Comparison of ENCODE assay signal across 17 mouse cellular contexts in the genomic region with DNA sequence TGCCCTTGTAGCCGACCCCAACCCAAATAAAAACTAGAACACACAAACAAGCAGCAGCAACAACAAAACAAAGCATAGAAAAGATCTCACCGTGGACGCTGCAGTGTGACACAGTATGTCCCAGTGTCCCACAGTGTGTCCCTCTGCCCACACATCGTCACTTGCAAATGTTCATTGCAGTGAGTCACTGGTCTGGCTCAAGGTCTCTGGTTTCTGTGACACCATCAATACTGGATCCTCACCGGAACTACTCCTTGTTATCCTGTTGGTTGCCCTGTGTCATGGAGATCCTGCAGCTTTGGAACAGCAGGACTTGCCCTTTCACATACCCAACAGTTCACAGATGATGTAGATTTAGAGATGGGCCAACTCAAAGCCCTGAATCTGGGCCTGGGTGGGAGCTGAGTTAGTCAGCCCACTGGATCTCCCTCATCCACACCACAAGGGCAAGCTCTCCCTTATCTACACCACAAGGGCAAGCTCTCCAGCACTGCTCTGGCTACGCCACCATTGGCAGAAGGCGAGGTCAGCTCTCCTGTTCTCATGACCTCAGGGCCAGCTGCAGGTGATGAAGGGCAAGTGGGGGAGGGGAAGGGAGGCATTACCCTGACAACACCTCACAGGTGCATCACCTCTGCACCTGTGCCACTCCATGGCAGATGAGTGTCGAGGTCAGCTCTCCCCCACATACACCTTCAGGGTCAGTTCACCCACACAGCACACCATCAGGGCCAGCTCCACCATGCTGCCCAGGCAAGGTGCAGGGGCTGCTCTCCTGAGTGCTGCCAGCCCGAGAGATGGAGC. TPM values are rescaled to one million over a fixed set of nuclear protein-coding genes. Genes with fewer than 3 reads are reported as not detected.
DNase-seq lines count a peak whose midpoint lies in the region; ATAC-seq and TF ChIP-seq lines count a peak whose summit lies in the region.
"Had no signal": no experiment of that assay in that cellular context is flagged by ENCODE, and none has a peak within 500 bp of the region (broad histone marks: within the 10 kb centered on the region; RNA-seq: fewer than 3 reads in every experiment).

No protein-coding gene starts in this region.

- no peak overlapping the region for H3K9ac ChIP-seq in heart, postnatal 0 days (replicated peaks; ENCODE audit: low read depth, low read length)
- H3K9ac ChIP-seq in midbrain, embryonic 12.5 days (replicated peaks): no peak overlapping the region
- H3K9ac ChIP-seq in midbrain, embryonic 13.5 days (replicated peaks): no peak overlapping the region
- H3K9ac ChIP-seq: liver, embryonic 13.5 days; neural tube, embryonic 15.5 days had no signal

- H3K36me3 ChIP-seq in heart, postnatal 0 days (replicated peaks; ENCODE audit: control insufficient read depth, insufficient read depth, low read length): peaks cover 4% of the 10 kb centered on the region; the same call in 1 of the 2 replicates
- H3K36me3 ChIP-seq in midbrain, embryonic 12.5 days: 0 out of 2 replicates have a peak, but pooled peaks cover 4% of the 10 kb centered on the region
- H3K36me3 ChIP-seq in midbrain, embryonic 13.5 days: peaks cover 13% of the 10 kb centered on the region
- H3K36me3 ChIP-seq: liver, embryonic 13.5 days had no signal

- 76% methylated on average over 9 of the region's 9 CpGs for WGBS in heart, postnatal 0 days
- 86% methylated on average over 9 of the region's 9 CpGs for WGBS in midbrain, embryonic 12.5 days
- WGBS in midbrain, embryonic 13.5 days: 89% methylated on average over 9 of the region's 9 CpGs

- no peak for DNase-seq in heart, postnatal 0 days (ENCODE audit: low spot score)
- no peak for DNase-seq in heart, adult 11 months
- DNase-seq in ZHBTc4 (ENCODE audit: low read depth, low spot score): peak; percentile 62
- DNase-seq in layer of hippocampus, adult 8-10 months (ENCODE audit: low spot score in 2 of 2): no peak
- no peak for DNase-seq in cerebellum, postnatal 10 days
- DNase-seq: cerebellum, adult 11 months; kidney, adult 11 months; liver, embryonic 13.5 days; right cerebral cortex, postnatal 25 days; thymus, postnatal 25 days had no signal

- H3K4me1 ChIP-seq in heart, postnatal 0 days (ENCODE audit: control insufficient read depth, insufficient read depth): peaks cover 8% of the 10 kb centered on the region
- H3K4me1 ChIP-seq in midbrain, embryonic 12.5 days: no peaks in the 10 kb centered on the region
- peaks cover 2% of the 10 kb centered on the region for H3K4me1 ChIP-seq in midbrain, embryonic 13.5 days (replicated peaks)
- H3K4me1 ChIP-seq: liver, embryonic 13.5 days had no signal

- no peak for TF ChIP-seq CTCF in heart, postnatal 0 days (IDR thresholded peaks at IDR 0.05; ENCODE audit: low read depth)

- no peak overlapping the region for H3K4me3 ChIP-seq in heart, postnatal 0 days (ENCODE audit: low read depth, low read length)
- H3K4me3 ChIP-seq in midbrain, embryonic 12.5 days: no peak overlapping the region
- H3K4me3 ChIP-seq in midbrain, embryonic 13.5 days (replicated peaks): no peak overlapping the region
- H3K4me3 ChIP-seq: erythroblast, embryonic 14.5 days; liver, embryonic 13.5 days; neural tube, embryonic 15.5 days had no signal

- H3K4me2 ChIP-seq in heart, postnatal 0 days (ENCODE audit: low read depth, low read length): no peak overlapping the region
- H3K4me2 ChIP-seq in midbrain, embryonic 12.5 days (replicated peaks): no peak overlapping the region
- no peak overlapping the region for H3K4me2 ChIP-seq in midbrain, embryonic 13.5 days (replicated peaks)
- H3K4me2 ChIP-seq: liver, embryonic 13.5 days; neural tube, embryonic 15.5 days had no signal

- H3K27ac ChIP-seq in heart, postnatal 0 days (ENCODE audit: low read depth): no peak overlapping the region
- no peak overlapping the region for H3K27ac ChIP-seq in midbrain, embryonic 12.5 days (replicated peaks)
- no peak overlapping the region for H3K27ac ChIP-seq in midbrain, embryonic 13.5 days
- H3K27ac ChIP-seq: liver, embryonic 13.5 days; neural tube, embryonic 15.5 days had no signal

- TF ChIP-seq EP300 in heart, postnatal 0 days (IDR thresholded peaks at IDR 0.05; ENCODE audit: low read depth): no peak

- H3K27me3 ChIP-seq in heart, postnatal 0 days (ENCODE audit: control insufficient read depth, insufficient read depth, low read length): no peaks in the 10 kb centered on the region
- no peaks in the 10 kb centered on the region for H3K27me3 ChIP-seq in midbrain, embryonic 12.5 days
- no peaks in the 10 kb centered on the region for H3K27me3 ChIP-seq in midbrain, embryonic 13.5 days
- H3K27me3 ChIP-seq: liver, embryonic 13.5 days; neural tube, embryonic 15.5 days had no signal

- ATAC-seq in heart, postnatal 0 days (ENCODE audit: insufficient read depth, low read depth): peak; percentile 62
- 0 out of 2 replicates have a peak, but pooled peaks have one; percentile 2 for ATAC-seq in midbrain, embryonic 12.5 days (ENCODE audit: low FRiP score, low read depth)
- no peak for ATAC-seq in midbrain, embryonic 13.5 days
- peak; percentile 33; the same call in 1 of the 2 replicates for ATAC-seq in monocyte, adult 5-6 weeks (replicated peaks; ENCODE audit: insufficient number of reproducible peaks, low FRiP score, low TSS enrichment, poor library complexity, severe bottlenecking)

- H3K9me3 ChIP-seq in heart, postnatal 0 days (replicated peaks; ENCODE audit: control insufficient read depth, low read length): no peaks in the 10 kb centered on the region
- no peaks in the 10 kb centered on the region for H3K9me3 ChIP-seq in midbrain, embryonic 12.5 days
- H3K9me3 ChIP-seq in midbrain, embryonic 13.5 days: no peaks in the 10 kb centered on the region
- H3K9me3 ChIP-seq: liver, embryonic 13.5 days; neural tube, embryonic 15.5 days had no signal

RNA-seq across cellular contexts. Expression of gene Txndc2, which starts 6.6 kb away (rescaled TPM):
- total RNA-seq in heart, postnatal 0 days (2014; rRNA removed; ENCODE audit: low replicate concordance): not detected in 2 replicates
- polyA plus RNA-seq in heart, postnatal 0 days (2015; fragmentation: Nextera tagmentation; extraction: Ambion mirVana): 0.16 and 0.18 TPM in 2 replicates
- polyA plus RNA-seq in midbrain, embryonic 12.5 days (2016; fragmentation: Nextera tagmentation; extraction: Ambion mirVana): 0.09 and 0.21 TPM in 2 replicates
- 0.26 TPM in 1 of 2 replicates, not detected in the other for polyA plus RNA-seq in midbrain, embryonic 13.5 days (2015; fragmentation: Nextera tagmentation; extraction: Ambion mirVana)
- total RNA-seq in monocyte, adult 5-6 weeks (2017): 0.21 to 0.39 TPM (median 0.38 TPM) in 3 replicates
- total RNA-seq in layer of hippocampus, adult 8-10 months (2022): not detected
- total RNA-seq: heart, postnatal 25 days; left cerebral cortex, postnatal 25 days had no signal
- polyA plus RNA-seq: erythroblast, embryonic 14.5 days; liver, embryonic 13.5 days had no signal

RNA-seq across cellular contexts. Expression of gene Vapa, which starts 35.2 kb away (rescaled TPM):
- 49.8 and 79.9 TPM in 2 replicates for total RNA-seq in heart, postnatal 0 days (2014; rRNA removed; ENCODE audit: low replicate concordance)
- polyA plus RNA-seq in heart, postnatal 0 days (2015; fragmentation: Nextera tagmentation; extraction: Ambion mirVana): 139 and 144 TPM in 2 replicates
- polyA plus RNA-seq in midbrain, embryonic 12.5 days (2016; fragmentation: Nextera tagmentation; extraction: Ambion mirVana): 238 and 248 TPM in 2 replicates
- 244 and 247 TPM in 2 replicates for polyA plus RNA-seq in midbrain, embryonic 13.5 days (2015; fragmentation: Nextera tagmentation; extraction: Ambion mirVana)
- 67.6 to 82.9 TPM (median 82.5 TPM) in 3 replicates for total RNA-seq in monocyte, adult 5-6 weeks (2017)
- total RNA-seq in layer of hippocampus, adult 8-10 months (2022): 100 to 1,000 TPM; 115 to 138 (median 124) TPM
